Mouse (Mus musculus) embryonic facial prominence, embryonic 13.5 days (tissue): ENCODE measurements around the gene Mmaa. TPM values are rescaled to one million over a fixed set of nuclear protein-coding genes. Genes with fewer than 3 reads are reported as not detected.

Experiments used
- ATAC-seq: fragments of 200-750 bp; cut with Nextera tagmentation; 2 replicates; pipeline ENCODE4 v1.8.0; 2017; ENCODE audit warnings: low read depth; ENCODE audit not compliant: insufficient number of reproducible peaks, insufficient read depth, low FRiP score, low TSS enrichment
- H3K27ac ChIP-seq: fragments of 300-500 bp; sonication (generic); 2 replicates; pipeline ENCODE4 v1.5.1; 2015; ENCODE audit warnings: moderate library complexity, mild to moderate bottlenecking, inconsistent platforms
- H3K27me3 ChIP-seq: fragments of 300-500 bp; sonication (generic); 2 replicates; pipeline ENCODE4 v1.6.1; 2015; ENCODE audit warnings: mild to moderate bottlenecking, inconsistent platforms
- H3K36me3 ChIP-seq: fragments of 300-500 bp; sonication (generic); 2 replicates; pipeline ENCODE4 v1.6.1; 2015; ENCODE audit warnings: mild to moderate bottlenecking, inconsistent platforms
- H3K4me1 ChIP-seq: fragments of 300-500 bp; sonication (generic); 2 replicates; pipeline ENCODE4 v1.6.1; 2015; ENCODE audit warnings: inconsistent platforms
- H3K4me2 ChIP-seq: fragments of 300-500 bp; sonication (generic); 2 replicates; pipeline ENCODE4 v1.6.1; 2015; ENCODE audit warnings: moderate library complexity, mild to moderate bottlenecking, inconsistent platforms
- H3K4me3 ChIP-seq: fragments of 300-500 bp; sonication (generic); 2 replicates; pipeline ENCODE4 v1.5.1; 2015; ENCODE audit warnings: mild to moderate bottlenecking, inconsistent platforms
- H3K9ac ChIP-seq: fragments of 300-500 bp; sonication (generic); 2 replicates; pipeline ENCODE4 v1.6.1; 2015; ENCODE audit warnings: mild to moderate bottlenecking, inconsistent platforms
- H3K9me3 ChIP-seq: fragments of 300-500 bp; sonication (generic); 2 replicates; pipeline ENCODE4 v1.6.1; 2016; ENCODE audit warnings: inconsistent platforms
- WGBS: fragments of 180-500 bp; shearing (Covaris S2); methylation state at CpG from one replicate; pipeline ENCODE4 v1.1.7; 2015; ENCODE audit warnings: mixed read lengths; 5-methylcytosine and 5-hydroxymethylcytosine counted together
- polyA plus RNA-seq: library from polyadenylated mRNA; unstranded; fragments of >200 nt; fragmentation: Nextera tagmentation; extraction: Ambion mirVana; gene quantifications from 2 replicates; pipeline ENCODE4 v1.2.1, GENCODE M21; 2015

Mmaa gene
- 16.2 and 19.2 TPM in 2 replicates for polyA plus RNA-seq

DNA sequence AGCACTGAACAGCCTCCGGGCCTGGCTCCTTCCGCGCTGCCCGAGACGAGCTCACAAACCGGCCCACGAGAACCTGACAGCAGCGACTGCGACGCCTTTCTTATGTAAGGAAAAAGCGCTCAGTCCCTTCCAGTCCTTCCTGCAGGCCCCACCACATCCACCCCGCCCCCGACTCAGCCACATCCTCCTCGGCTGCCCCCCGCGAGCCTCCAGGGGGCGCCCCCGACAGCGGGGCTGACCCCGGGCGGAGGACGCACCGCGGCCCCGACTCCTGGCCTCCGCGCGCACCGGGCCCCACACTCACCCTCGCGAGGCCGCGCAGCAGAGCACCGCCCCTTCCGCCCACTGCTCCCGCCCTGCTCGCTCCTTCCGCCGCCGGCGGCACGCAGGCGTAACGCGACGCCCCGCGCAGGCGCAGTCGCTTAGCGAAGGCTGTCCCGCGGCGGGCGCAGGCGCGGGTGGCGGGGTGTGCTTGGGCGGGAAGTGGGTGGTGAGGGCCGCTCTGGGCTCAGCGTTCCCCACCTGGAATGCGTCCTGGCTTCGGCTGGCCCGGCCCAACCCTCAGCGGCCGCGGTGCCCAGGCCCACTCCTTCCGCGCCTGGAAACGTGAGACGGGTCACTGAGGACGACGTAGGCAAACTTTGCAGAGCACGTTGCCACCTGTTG, at the start of gene Mmaa:
Mmaa (minus strand) TSS at position 328 of the 666 bp plus-strand sequence.
- Histone ChIP-seq H3K4me2 (peak within 1 kb of the TSS; percentile 80), H3K27me3 (no peaks in the 10 kb centered on the region), H3K27ac (peak within 1 kb of the TSS; percentile 99), H3K9ac (peak within 1 kb of the TSS; percentile 87), H3K4me3 (peak within 1 kb of the TSS; percentile 63), H3K9me3 (no peaks in the 10 kb centered on the region), H3K36me3 (no peaks in the 10 kb centered on the region), H3K4me1 (peaks cover 16% of the 10 kb centered on the region)
- ATAC-seq, result peak; percentile 96
- under 1% methylated on average over 74 of the region's 74 CpGs for WGBS

DNA sequence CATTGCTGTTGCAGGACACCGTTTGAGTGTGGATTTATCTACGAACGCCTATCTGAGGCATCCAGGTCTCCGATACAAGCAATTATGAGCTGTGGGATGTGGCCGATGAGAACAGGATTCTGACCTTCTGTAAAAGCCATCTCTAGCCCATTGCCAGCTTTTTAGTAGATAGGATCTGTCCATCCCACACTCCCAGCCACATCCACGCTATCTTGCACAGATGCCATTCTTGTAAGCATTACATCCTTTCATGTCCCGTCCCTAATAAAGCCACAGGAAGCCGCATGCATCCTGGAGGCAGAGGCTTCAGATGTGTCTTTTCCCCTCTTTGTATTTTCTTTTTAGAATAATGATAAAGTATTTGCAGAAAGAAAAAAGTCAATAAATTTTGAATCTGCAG, 46.5 kb upstream of the Mmaa start:
- no peak for ATAC-seq
- 89% methylated on average over 8 of the region's 8 CpGs for WGBS
- Histone ChIP-seq H3K4me1 (no peaks in the 10 kb centered on the region), H3K9ac (no peak overlapping the region), H3K36me3 (peaks cover 74% of the 10 kb centered on the region), H3K27me3 (no peaks in the 10 kb centered on the region), H3K4me3 (no peak overlapping the region), H3K4me2 (no peak overlapping the region), H3K9me3 (no peaks in the 10 kb centered on the region), H3K27ac (no peak overlapping the region)

DNA sequence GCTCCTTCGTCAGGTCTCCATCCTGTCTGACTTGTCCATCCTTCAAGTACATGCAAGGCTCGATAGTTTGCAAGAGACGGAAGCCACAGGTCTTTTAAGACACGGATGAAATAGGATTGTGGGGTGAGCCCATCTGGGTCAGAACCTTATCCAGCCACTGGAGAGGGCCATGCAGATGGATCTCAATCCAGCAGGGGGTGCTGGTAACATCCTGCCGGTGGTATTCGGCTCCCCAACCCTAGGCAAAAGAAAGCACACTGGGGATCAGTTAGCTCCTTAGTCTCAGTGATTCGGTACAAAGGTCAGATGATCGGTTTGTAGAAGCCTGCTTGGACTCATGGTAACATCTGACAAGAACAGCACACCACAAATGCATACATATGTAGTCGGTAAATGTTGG, 44.8 kb upstream of the Mmaa start:
- no peaks in the 10 kb centered on the region for H3K27me3 ChIP-seq
- ATAC-seq, result no peak
- H3K4me3 ChIP-seq, result no peak overlapping the region
- peaks cover 72% of the 10 kb centered on the region for H3K36me3 ChIP-seq
- H3K9me3 ChIP-seq, result no peaks in the 10 kb centered on the region
- no peaks in the 10 kb centered on the region for H3K4me1 ChIP-seq
- no peak overlapping the region for H3K27ac ChIP-seq
- H3K4me2 ChIP-seq, result no peak overlapping the region
- H3K9ac ChIP-seq, result no peak overlapping the region
- WGBS, result 80% methylated on average over 9 of the region's 9 CpGs

GRCm38 (mm10) chr8:79338619-79339018, 43.9 kb upstream of the Mmaa start:
- ATAC-seq, result no peak
- no peak overlapping the region for H3K4me3 ChIP-seq
- H3K27me3 ChIP-seq, result no peaks in the 10 kb centered on the region
- H3K36me3 ChIP-seq, result peaks cover 63% of the 10 kb centered on the region
- H3K4me2 ChIP-seq, result no peak overlapping the region
- 85% methylated on average over 10 of the region's 10 CpGs for WGBS
- no peak overlapping the region for H3K27ac ChIP-seq
- H3K9me3 ChIP-seq, result no peaks in the 10 kb centered on the region
- no peak overlapping the region for H3K9ac ChIP-seq
- H3K4me1 ChIP-seq, result no peaks in the 10 kb centered on the region

- ATAC-seq, result no peak
- Histone ChIP-seq H3K9ac (no peak overlapping the region), H3K4me1 (peaks cover 8% of the 10 kb centered on the region), H3K4me3 (no peak overlapping the region), H3K36me3 (peaks cover 5% of the 10 kb centered on the region), H3K9me3 (no peaks in the 10 kb centered on the region), H3K27ac (no peak overlapping the region), H3K27me3 (no peaks in the 10 kb centered on the region), H3K4me2 (no peak overlapping the region)
- 91% methylated on average over 22 of the region's 22 CpGs for WGBS
Measured at GRCm38 (mm10) chr8:79332109-79332900, 37.6 kb upstream of the Mmaa start.

- Histone ChIP-seq H3K4me2 (no peak overlapping the region), H3K4me3 (no peak overlapping the region), H3K9ac (no peak overlapping the region), H3K27me3 (no peaks in the 10 kb centered on the region), H3K9me3 (no peaks in the 10 kb centered on the region), H3K36me3 (no peaks in the 10 kb centered on the region), H3K4me1 (peaks cover 12% of the 10 kb centered on the region), H3K27ac (no peak overlapping the region)
- WGBS, result 89% methylated on average over 2 of the region's 2 CpGs
- no peak for ATAC-seq
Measured at GRCm38 (mm10) chr8:79331571-79331970, 36.8 kb upstream of the Mmaa start.

- no peaks in the 10 kb centered on the region for H3K36me3 ChIP-seq
- no peak overlapping the region for H3K27ac ChIP-seq
- H3K4me3 ChIP-seq, result no peak overlapping the region
- 74% methylated on average over 9 of the region's 9 CpGs for WGBS
- no peak for ATAC-seq
- H3K9ac ChIP-seq, result no peak overlapping the region
- H3K27me3 ChIP-seq, result no peaks in the 10 kb centered on the region
- H3K4me2 ChIP-seq, result no peak overlapping the region
- peaks cover 16% of the 10 kb centered on the region for H3K4me1 ChIP-seq
- no peaks in the 10 kb centered on the region for H3K9me3 ChIP-seq
Measured at GRCm38 (mm10) chr8:79331017-79331416, 36.3 kb upstream of the Mmaa start.

- H3K9me3 ChIP-seq, result no peaks in the 10 kb centered on the region
- WGBS, result 84% methylated on average over 2 of the region's 2 CpGs
- peaks cover 22% of the 10 kb centered on the region for H3K4me1 ChIP-seq
- H3K4me3 ChIP-seq, result no peak overlapping the region
- no peak for ATAC-seq
- H3K27me3 ChIP-seq, result no peaks in the 10 kb centered on the region
- no peak overlapping the region for H3K27ac ChIP-seq
- H3K4me2 ChIP-seq, result no peak overlapping the region
- H3K36me3 ChIP-seq, result no peaks in the 10 kb centered on the region
- no peak overlapping the region for H3K9ac ChIP-seq
Measured at GRCm38 (mm10) chr8:79329735-79330134, 35.0 kb upstream of the Mmaa start.

DNA sequence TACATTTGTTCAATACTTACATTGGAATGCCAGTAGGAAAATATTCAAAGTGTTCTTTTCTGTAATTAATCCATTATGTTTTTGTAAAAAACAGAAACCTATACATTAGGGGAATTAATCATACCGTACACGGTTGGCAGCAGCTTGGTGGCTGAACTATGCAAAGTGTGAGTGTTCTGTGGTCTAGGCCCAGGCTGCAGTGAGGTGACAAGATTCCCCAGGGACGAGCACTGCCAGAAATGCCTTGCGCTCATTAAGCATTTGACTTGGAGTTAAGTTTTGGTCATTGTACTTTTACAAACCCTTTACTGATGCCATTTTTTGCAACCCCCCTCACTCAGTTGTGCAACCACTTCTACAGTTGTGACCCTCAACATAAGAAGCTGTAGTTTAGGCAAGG, 34.4 kb upstream of the Mmaa start:
- WGBS, result 67% methylated on average over 4 of the region's 4 CpGs
- Histone ChIP-seq H3K9me3 (no peaks in the 10 kb centered on the region), H3K9ac (no peak overlapping the region), H3K36me3 (no peaks in the 10 kb centered on the region), H3K4me1 (peaks cover 28% of the 10 kb centered on the region), H3K4me3 (no peak overlapping the region), H3K4me2 (no peak overlapping the region), H3K27ac (no peak overlapping the region; the same call in 1 of the 2 replicates), H3K27me3 (no peaks in the 10 kb centered on the region)
- no peak for ATAC-seq

DNA sequence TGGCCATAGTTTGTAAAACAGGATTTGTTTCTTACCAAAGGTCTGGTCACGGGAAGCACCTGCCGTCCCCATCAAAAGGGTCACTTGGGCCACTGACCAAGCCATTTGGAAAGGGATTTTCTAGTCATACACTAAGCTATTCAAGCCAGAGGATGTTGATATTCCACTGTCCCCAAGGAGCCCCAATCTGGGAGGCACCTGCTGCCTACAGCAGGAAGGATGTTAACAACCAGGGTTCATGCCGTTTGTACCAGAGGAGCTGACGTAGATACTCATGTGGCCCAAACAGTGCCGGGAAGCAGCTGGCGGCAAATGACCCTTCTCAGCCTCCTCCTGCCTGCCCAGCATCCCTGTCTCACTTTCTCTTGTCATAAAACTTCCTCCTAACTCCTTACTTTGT, 30.8 kb upstream of the Mmaa start:
- H3K36me3 ChIP-seq, result no peaks in the 10 kb centered on the region
- WGBS, result 84% methylated on average over 6 of the region's 6 CpGs
- H3K4me2 ChIP-seq, result 0 out of 2 replicates have a peak overlapping the region, but pooled peaks have one; percentile 27
- peaks cover 31% of the 10 kb centered on the region for H3K4me1 ChIP-seq
- no peaks in the 10 kb centered on the region for H3K27me3 ChIP-seq
- no peak overlapping the region for H3K9ac ChIP-seq
- no peak for ATAC-seq
- no peak overlapping the region for H3K4me3 ChIP-seq
- no peaks in the 10 kb centered on the region for H3K9me3 ChIP-seq
- peak overlapping the region; percentile 1; the same call in 1 of the 2 replicates for H3K27ac ChIP-seq

- 72% methylated on average over 5 of the region's 5 CpGs for WGBS
- no peaks in the 10 kb centered on the region for H3K27me3 ChIP-seq
- peak overlapping the region; percentile 27; the same call in 1 of the 2 replicates for H3K4me2 ChIP-seq
- H3K27ac ChIP-seq, result no peak overlapping the region
- no peak overlapping the region for H3K9ac ChIP-seq
- no peak for ATAC-seq
- H3K4me1 ChIP-seq, result peaks cover 31% of the 10 kb centered on the region
- H3K4me3 ChIP-seq, result no peak overlapping the region
- no peaks in the 10 kb centered on the region for H3K9me3 ChIP-seq
- H3K36me3 ChIP-seq, result no peaks in the 10 kb centered on the region
Measured at GRCm38 (mm10) chr8:79324928-79325327, 30.2 kb upstream of the Mmaa start.

- Histone ChIP-seq H3K36me3 (no peaks in the 10 kb centered on the region), H3K4me1 (peaks cover 26% of the 10 kb centered on the region), H3K4me3 (no peak overlapping the region), H3K27me3 (no peaks in the 10 kb centered on the region), H3K9me3 (no peaks in the 10 kb centered on the region), H3K9ac (no peak overlapping the region), H3K4me2 (no peak overlapping the region), H3K27ac (no peak overlapping the region)
- 55% methylated on average over 3 of the region's 3 CpGs for WGBS
- ATAC-seq, result no peak
Measured at GRCm38 (mm10) chr8:79324036-79324435, 29.3 kb upstream of the Mmaa start.
